Mouse (Mus musculus) spleen, adult 2 months (tissue): ENCODE results near the gene Hspa4l.

ENCODE experiments used
- CTCF ChIP-seq: fragments of 200-500 bp; IDR thresholded peaks from 2 replicates; pipeline ENCODE4 v1.5.1; 2011; ENCODE audit warnings: mild to moderate bottlenecking, inconsistent platforms; ENCODE audit not compliant: insufficient read depth, insufficient read length, insufficient replicate concordance; ENCODE audit errors: extremely low read depth
- POLR2A ChIP-seq: fragments of 200-500 bp; IDR thresholded peaks from 2 replicates; pipeline ENCODE4 v1.6.1; 2011; ENCODE audit warnings: low read depth, low read length, inconsistent platforms

- TF ChIP-seq CTCF = no peak
- no peak for TF ChIP-seq POLR2A
Observed at GRCm38 (mm10) chr3:40695162-40695561, 49.1 kb upstream of the Hspa4l start.
